Mouse (Mus musculus) CH12.LX (cell line): ENCODE data around the gene Gm1043.

ENCODE experiments used
- CTCF ChIP-seq, 2 experiments: IDR thresholded peaks in 1 of 2; conservative IDR thresholded peaks in 1 of 2; 2 replicates each; pipeline ENCODE4 v1.5.1; 2011 to 2012; ENCODE audit warnings: low read depth in 2 of 2, low read length in 2 of 2, improper control_type of control experiment in 1 of 2, inconsistent platforms in 1 of 2, mild to moderate bottlenecking in 1 of 2, moderate library complexity in 1 of 2
- EP300 ChIP-seq: IDR thresholded peaks from 2 replicates; pipeline ENCODE4 v1.6.1; 2011; ENCODE audit warnings: low read length, improper control_type of control experiment
- KAT2A ChIP-seq: IDR thresholded peaks from 2 replicates; pipeline ENCODE4 v1.6.1; 2012; ENCODE audit warnings: low read length, improper control_type of control experiment, inconsistent platforms; ENCODE audit not compliant: insufficient replicate concordance
- MXI1 ChIP-seq: IDR thresholded peaks from 2 replicates; pipeline ENCODE4 v1.6.1; 2011; ENCODE audit warnings: mild to moderate bottlenecking, low read depth, low read length, improper control_type of control experiment
- POLR2A ChIP-seq: IDR thresholded peaks from 2 replicates; pipeline ENCODE4 v1.6.1; 2011; ENCODE audit warnings: low read depth, mild to moderate bottlenecking, improper control_type of control experiment, low read length
- POLR2AphosphoS2 ChIP-seq: IDR thresholded peaks from 2 replicates; pipeline ENCODE4 v1.6.1; 2011; ENCODE audit warnings: low read depth, low read length, improper control_type of control experiment
- RAD21 ChIP-seq: IDR thresholded peaks from 2 replicates; pipeline ENCODE4 v1.6.1; 2011; ENCODE audit warnings: low read depth, mild to moderate bottlenecking, low read length, improper control_type of control experiment, moderate library complexity
- TBP ChIP-seq: conservative IDR thresholded peaks from 2 replicates; pipeline ENCODE4 v1.6.1; 2011; ENCODE audit warnings: low read depth, low read length, improper control_type of control experiment
- ZKSCAN1 ChIP-seq: IDR thresholded peaks from 2 replicates; pipeline ENCODE4 v1.6.1; 2012; ENCODE audit warnings: low read depth, inconsistent platforms, low read length, improper control_type of control experiment, borderline replicate concordance

DNA sequence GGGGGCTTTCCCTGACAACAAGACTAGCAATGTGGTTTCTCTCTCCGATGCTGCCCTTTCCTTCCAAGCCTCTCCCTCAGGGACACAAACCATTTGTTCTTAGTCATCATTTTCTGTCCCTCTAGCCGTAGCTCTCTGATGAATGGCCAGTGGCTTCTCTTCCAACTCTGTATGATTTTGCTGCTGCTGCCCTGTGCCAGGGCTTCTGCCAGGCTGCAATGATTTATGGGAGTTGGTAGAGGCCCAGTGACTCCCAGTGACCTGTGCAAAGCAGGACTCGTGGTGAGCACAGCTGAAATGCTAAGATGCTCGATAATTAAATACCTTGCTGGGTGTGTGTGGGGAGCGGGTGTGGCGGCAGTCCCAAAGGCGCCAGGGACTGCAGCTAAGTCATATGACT is 130.1 kb downstream of the Gm1043 start:
- no peak for TF ChIP-seq POLR2AphosphoS2
- no peak for TF ChIP-seq RAD21
- TF ChIP-seq ZKSCAN1, result no peak
- TF ChIP-seq POLR2A, result no peak
- no peak for TF ChIP-seq CTCF (conservative IDR thresholded peaks at IDR 0.05 in 1 of 2, IDR thresholded peaks at IDR 0.05 in 1 of 2; ENCODE audit: low read depth in 2 of 2, low read length in 2 of 2)
- no peak for TF ChIP-seq TBP
- TF ChIP-seq KAT2A, result no peak
- TF ChIP-seq EP300, result no peak
- no peak for TF ChIP-seq MXI1
